Mouse (Mus musculus) forebrain, embryonic 16.5 days (tissue): ENCODE data around the gene Tenm2. TPM values are rescaled to one million over a fixed set of nuclear protein-coding genes. Genes with fewer than 3 reads are reported as not detected.

Experiments
- ATAC-seq: fragments of 200-750 bp; cut with Nextera tagmentation; 2 replicates; pipeline ENCODE4 v1.8.0; 2017; ENCODE audit warnings: mild to moderate bottlenecking, moderate library complexity
- H3K27ac ChIP-seq: fragments of 300-500 bp; sonication (generic); 2 replicates; pipeline ENCODE4 v1.5.1; 2014; ENCODE audit warnings: low read length, control low read depth
- H3K27me3 ChIP-seq: fragments of 300-500 bp; sonication (generic); replicated peaks from 2 replicates; pipeline ENCODE4 v1.6.1; 2014; ENCODE audit warnings: low read length; ENCODE audit not compliant: control insufficient read depth, insufficient read depth
- H3K36me3 ChIP-seq: fragments of 300-500 bp; sonication (generic); 2 replicates; pipeline ENCODE4 v1.6.1; 2014; ENCODE audit not compliant: control insufficient read depth, insufficient read depth
- H3K4me1 ChIP-seq: fragments of 300-500 bp; sonication (generic); replicated peaks from 2 replicates; pipeline ENCODE4 v1.6.1; 2014; ENCODE audit warnings: low read length; ENCODE audit not compliant: control insufficient read depth, insufficient read depth
- H3K4me2 ChIP-seq: fragments of 300-500 bp; sonication (generic); 2 replicates; pipeline ENCODE4 v1.6.1; 2014; ENCODE audit warnings: mild to moderate bottlenecking, low read length, control low read depth
- H3K4me3 ChIP-seq: fragments of 300-500 bp; sonication (generic); replicated peaks from 2 replicates; pipeline ENCODE4 v1.5.1; 2014; ENCODE audit warnings: mild to moderate bottlenecking, low read length, control low read depth
- H3K9ac ChIP-seq: fragments of 300-500 bp; sonication (generic); replicated peaks from 2 replicates; pipeline ENCODE4 v1.6.1; 2014; ENCODE audit warnings: low read depth, low read length, control low read depth
- H3K9me3 ChIP-seq: fragments of 300-500 bp; sonication (generic); 2 replicates; pipeline ENCODE4 v1.6.1; 2016; ENCODE audit warnings: low read length; ENCODE audit not compliant: control insufficient read depth
- WGBS: fragments of 180-500 bp; shearing (Covaris S2); extraction: QIAGEN DNeasy Blood & Tissue Kit; methylation state at CpG from one replicate; pipeline ENCODE4 v1.1.7; 2014; 5-methylcytosine and 5-hydroxymethylcytosine counted together
- polyA plus RNA-seq: library from polyadenylated mRNA; unstranded; fragments of >200 nt; fragmentation: Nextera tagmentation; extraction: Ambion mirVana; gene quantifications from 2 replicates; pipeline ENCODE4 v1.2.1, GENCODE M21; 2015

Gene Tenm2
- polyA plus RNA-seq, 1 experiment from 2014 or later = 58.7 TPM

- 34% methylated on average over 5 of the region's 5 CpGs for WGBS
These were observed 1082.3 kb downstream of the Tenm2 start for GRCm38 (mm10) chr11:36153450-36153849.

DNA sequence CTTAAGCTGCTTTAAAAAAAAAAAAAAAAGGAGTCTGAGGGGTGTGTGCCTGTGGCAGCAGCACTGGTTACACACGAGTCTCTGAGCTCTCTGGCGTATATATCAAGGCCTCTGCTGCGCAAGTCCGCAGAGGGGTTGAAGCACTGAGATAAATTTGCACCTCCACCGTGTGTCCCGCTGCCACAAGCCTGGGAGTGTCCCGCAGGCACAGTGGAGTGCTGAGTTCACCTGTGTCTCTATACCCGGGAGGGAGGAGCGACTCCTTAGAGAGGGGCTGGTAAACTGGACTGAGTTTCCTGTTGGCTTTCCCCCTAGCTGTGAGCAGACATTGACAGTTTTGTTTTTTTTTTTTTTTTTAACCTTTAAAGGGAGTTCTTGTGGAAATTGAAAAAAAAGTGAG lies 1082.8 kb downstream of the Tenm2 start:
- peaks cover 14% of the 10 kb centered on the region for H3K4me1 ChIP-seq
- peak overlapping the region; percentile 24 for H3K4me2 ChIP-seq
- H3K27ac ChIP-seq = no peak overlapping the region
- ATAC-seq = peak; percentile 23; the same call in 1 of the 2 replicates
- H3K27me3 ChIP-seq = no peaks in the 10 kb centered on the region
- no peak overlapping the region for H3K4me3 ChIP-seq
- no peak overlapping the region for H3K9ac ChIP-seq
- H3K9me3 ChIP-seq = no peaks in the 10 kb centered on the region
- no peaks in the 10 kb centered on the region for H3K36me3 ChIP-seq
- 18% methylated on average over 9 of the region's 9 CpGs for WGBS

More at GRCm38 (mm10) chr11:36153450-36153849, 1082.3 kb downstream of the Tenm2 start:
- no peak overlapping the region for H3K27ac ChIP-seq
- H3K36me3 ChIP-seq = no peaks in the 10 kb centered on the region
- no peak for ATAC-seq
- no peak overlapping the region for H3K9ac ChIP-seq
- peaks cover 14% of the 10 kb centered on the region for H3K4me1 ChIP-seq
- no peaks in the 10 kb centered on the region for H3K9me3 ChIP-seq
- H3K4me2 ChIP-seq = no peak overlapping the region
- H3K4me3 ChIP-seq = no peak overlapping the region
- no peaks in the 10 kb centered on the region for H3K27me3 ChIP-seq

GRCm38 (mm10) chr11:36152226-36152625 lies 1083.5 kb downstream of the Tenm2 start:
- Histone ChIP-seq H3K9me3 (no peaks in the 10 kb centered on the region), H3K27ac (no peak overlapping the region), H3K4me2 (peak overlapping the region; percentile 21; the same call in 1 of the 2 replicates), H3K36me3 (no peaks in the 10 kb centered on the region), H3K27me3 (no peaks in the 10 kb centered on the region), H3K9ac (no peak overlapping the region), H3K4me1 (peaks cover 14% of the 10 kb centered on the region), H3K4me3 (no peak overlapping the region)
- ATAC-seq = peak; percentile 65
- WGBS = 9% methylated on average over 6 of the region's 6 CpGs

GRCm38 (mm10) chr11:36149092-36149491 lies 1086.7 kb downstream of the Tenm2 start:
- no peaks in the 10 kb centered on the region for H3K9me3 ChIP-seq
- WGBS = 74% methylated on average over 3 of the region's 3 CpGs
- H3K27ac ChIP-seq = no peak overlapping the region
- no peak for ATAC-seq
- no peak overlapping the region for H3K9ac ChIP-seq
- H3K36me3 ChIP-seq = no peaks in the 10 kb centered on the region
- no peak overlapping the region for H3K4me2 ChIP-seq
- H3K4me1 ChIP-seq = peaks cover 14% of the 10 kb centered on the region
- H3K27me3 ChIP-seq = no peaks in the 10 kb centered on the region
- no peak overlapping the region for H3K4me3 ChIP-seq

DNA sequence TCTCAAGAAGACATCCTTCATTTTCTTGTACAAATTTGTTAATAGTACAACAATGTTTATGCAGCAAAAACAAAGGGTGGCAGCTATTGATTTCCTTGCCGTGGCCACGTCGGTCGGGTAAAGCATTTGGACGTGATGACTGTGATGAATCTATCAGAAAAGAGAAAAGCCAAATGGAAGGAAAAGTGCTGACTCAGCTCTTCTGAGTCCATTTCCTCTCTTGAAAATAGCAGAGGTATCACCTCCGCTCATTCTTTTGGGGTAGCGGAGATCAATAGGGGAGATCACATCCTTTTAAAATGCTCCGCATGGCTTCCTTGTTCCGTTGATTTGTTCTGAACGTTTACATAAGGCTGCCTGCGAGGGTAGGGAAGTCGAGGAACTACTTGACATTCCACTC lies 1090.7 kb downstream of the Tenm2 start:
- no peaks in the 10 kb centered on the region for H3K4me1 ChIP-seq
- H3K27ac ChIP-seq = no peak overlapping the region
- whole genome bisulfite sequencing = 81% methylated on average over 12 of the region's 12 CpGs
- H3K4me3 ChIP-seq = no peak overlapping the region
- no peaks in the 10 kb centered on the region for H3K36me3 ChIP-seq
- no peaks in the 10 kb centered on the region for H3K27me3 ChIP-seq
- no peak for ATAC-seq
- H3K9ac ChIP-seq = no peak overlapping the region
- no peaks in the 10 kb centered on the region for H3K9me3 ChIP-seq
- no peak overlapping the region for H3K4me2 ChIP-seq

DNA sequence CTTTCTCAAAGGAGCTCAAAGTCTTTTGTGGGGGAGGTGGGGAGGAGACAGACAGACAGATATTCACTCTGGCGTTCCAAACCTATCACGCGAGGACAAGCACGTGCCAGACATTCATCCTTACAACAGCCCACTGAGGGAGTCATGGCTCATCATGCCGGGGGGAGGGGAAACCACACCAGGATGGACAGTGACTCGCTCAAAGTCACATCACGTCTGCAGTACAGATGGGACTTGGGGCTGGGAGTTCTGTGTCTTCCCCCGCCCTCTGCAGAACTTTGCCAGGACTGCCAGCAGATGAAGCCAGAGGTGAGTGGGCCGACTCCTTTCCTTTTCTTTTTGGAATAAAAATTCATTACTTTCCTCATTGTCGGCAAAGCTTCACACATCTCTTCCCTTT lies 1095.4 kb downstream of the Tenm2 start:
- Histone ChIP-seq H3K4me1 (0 out of 2 replicates have a peak, but pooled peaks cover 4% of the 10 kb centered on the region), H3K9ac (no peak overlapping the region), H3K27ac (no peak overlapping the region), H3K4me2 (no peak overlapping the region), H3K36me3 (no peaks in the 10 kb centered on the region), H3K4me3 (no peak overlapping the region), H3K9me3 (no peaks in the 10 kb centered on the region), H3K27me3 (no peaks in the 10 kb centered on the region)
- 88% methylated on average over 10 of the region's 10 CpGs for WGBS
- ATAC-seq = no peak

- Histone ChIP-seq H3K4me2 (no peak overlapping the region), H3K27me3 (no peaks in the 10 kb centered on the region), H3K9ac (no peak overlapping the region), H3K4me3 (no peak overlapping the region), H3K27ac (no peak overlapping the region), H3K4me1 (0 out of 2 replicates have a peak, but pooled peaks cover 4% of the 10 kb centered on the region), H3K9me3 (no peaks in the 10 kb centered on the region), H3K36me3 (no peaks in the 10 kb centered on the region)
- WGBS = 45% methylated on average over 16 of the region's 16 CpGs
- no peak for ATAC-seq
These were observed 1096.2 kb downstream of the Tenm2 start for GRCm38 (mm10) chr11:36139521-36139920.

DNA sequence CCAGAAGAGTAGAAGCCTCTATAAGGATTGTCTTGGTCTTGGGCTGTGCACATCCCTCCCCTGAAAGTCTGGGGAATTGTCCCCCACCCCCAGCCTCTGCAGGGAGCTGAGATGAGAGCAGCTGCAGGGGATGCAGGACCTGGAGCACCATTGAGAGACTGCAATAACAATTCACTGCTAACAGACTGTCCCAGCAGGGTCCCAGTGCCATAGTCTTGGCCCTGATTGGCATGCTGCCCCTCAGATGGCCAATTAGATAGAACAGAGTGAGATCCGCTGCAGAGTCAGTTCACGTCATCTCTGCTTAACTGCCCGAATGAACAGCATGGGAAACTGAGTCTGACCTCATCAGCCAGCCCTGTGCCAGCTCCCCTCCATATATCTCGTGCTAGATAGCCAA lies 1097.9 kb downstream of the Tenm2 start:
- no peak overlapping the region for H3K27ac ChIP-seq

DNA sequence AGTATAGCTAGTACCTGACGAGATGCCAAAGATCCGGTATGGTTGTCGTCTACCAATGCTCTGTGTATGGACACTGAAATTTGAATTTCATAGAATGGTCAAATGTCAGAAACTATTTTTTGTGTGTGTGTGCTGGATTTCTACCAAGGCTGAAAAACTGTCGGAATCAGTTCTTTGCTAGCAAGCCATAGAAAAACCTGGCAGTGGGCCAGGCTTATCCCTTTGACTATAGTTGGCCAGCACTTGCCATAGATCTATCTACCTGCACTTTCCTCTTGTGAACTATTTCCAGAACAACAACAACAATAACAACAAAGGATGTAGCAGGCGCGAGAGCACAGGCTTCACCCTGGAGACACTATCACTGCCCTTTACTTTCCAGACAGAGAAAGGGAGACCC lies 1098.5 kb downstream of the Tenm2 start:
- Histone ChIP-seq H3K9ac (no peak overlapping the region), H3K27ac (no peak overlapping the region), H3K27me3 (no peaks in the 10 kb centered on the region), H3K4me3 (no peak overlapping the region), H3K9me3 (no peaks in the 10 kb centered on the region), H3K4me2 (no peak overlapping the region), H3K36me3 (no peaks in the 10 kb centered on the region), H3K4me1 (0 out of 2 replicates have a peak, but pooled peaks cover 4% of the 10 kb centered on the region)
- ATAC-seq = no peak
- WGBS = 51% methylated on average over 6 of the region's 6 CpGs

More for the DNA sequence above, 1097.9 kb downstream of the Tenm2 start:
- H3K4me1 ChIP-seq = 0 out of 2 replicates have a peak, but pooled peaks cover 4% of the 10 kb centered on the region
- ATAC-seq = peak; percentile 57
- no peaks in the 10 kb centered on the region for H3K36me3 ChIP-seq
- H3K4me3 ChIP-seq = no peak overlapping the region
- no peaks in the 10 kb centered on the region for H3K9me3 ChIP-seq
- 24% methylated on average over 4 of the region's 4 CpGs for WGBS
- no peak overlapping the region for H3K4me2 ChIP-seq
- no peak overlapping the region for H3K9ac ChIP-seq
- no peaks in the 10 kb centered on the region for H3K27me3 ChIP-seq

- WGBS = 15% methylated on average over 9 of the region's 9 CpGs
- Histone ChIP-seq H3K27ac (no peak overlapping the region), H3K4me1 (0 out of 2 replicates have a peak, but pooled peaks cover 4% of the 10 kb centered on the region), H3K36me3 (no peaks in the 10 kb centered on the region), H3K4me2 (no peak overlapping the region), H3K27me3 (no peaks in the 10 kb centered on the region), H3K9ac (no peak overlapping the region), H3K4me3 (no peak overlapping the region), H3K9me3 (no peaks in the 10 kb centered on the region)
- no peak for ATAC-seq
These were observed 1101.1 kb downstream of the Tenm2 start for GRCm38 (mm10) chr11:36134645-36135044.
